Mouse (Mus musculus): Measurements from ENCODE around the gene Ltbp3.

GRCm38 (mm10) chr19:5751742-5752141 lies 11.0 kb downstream of the Ltbp3 start:
- TF ChIP-seq CTCF (IDR thresholded peaks at IDR 0.05; ENCODE audit: low read depth): no peak
- TF ChIP-seq EP300 (IDR thresholded peaks at IDR 0.05; ENCODE audit: low read depth): no peak

Measured in heart, postnatal 0 days (tissue).